Mouse (Mus musculus): ENCODE data around the gene Phb2. TPM values are rescaled to one million over a fixed set of nuclear protein-coding genes. Genes with fewer than 3 reads are reported as not detected.
"Not testable (repeated sequence)": the region's sequence is repeated elsewhere in the genome, so short reads cannot be mapped to it uniquely, and the experiment has no call there.

The Phb2 gene
- polyA plus RNA-seq, 1 experiment from 2014 or later = 308 TPM

GRCm38 (mm10) chr6:124678769-124679168 is 33.4 kb upstream of the Phb2 start:
- TF ChIP-seq CTCF (IDR thresholded peaks at IDR 0.05; ENCODE audit: low read depth) = no peak
- TF ChIP-seq EP300 (IDR thresholded peaks at IDR 0.05; ENCODE audit: low read depth) = no peak
- Histone ChIP-seq H3K9me3 (ENCODE audit: low read length) (no peaks in the 10 kb centered on the region), H3K27ac (ENCODE audit: low read depth) (peak overlapping the region; percentile 39; the same call in 1 of the 2 replicates), H3K4me3 (ENCODE audit: low read depth, low read length) (no peak overlapping the region), H3K27me3 (ENCODE audit: insufficient read depth, low read length) (no peaks in the 10 kb centered on the region), H3K9ac (replicated peaks) (no peak overlapping the region), H3K4me2 (ENCODE audit: low read depth, low read length) (no peak overlapping the region), H3K4me1 (ENCODE audit: insufficient read depth) (peaks cover 29% of the 10 kb centered on the region), H3K36me3 (replicated peaks; ENCODE audit: insufficient read depth, low read length) (peaks cover 9% of the 10 kb centered on the region)
- no peak for ATAC-seq
- 72% methylated on average over 7 of the region's 7 CpGs for WGBS (ENCODE audit: insufficient replicate concordance)
- no peak for DNase-seq

DNA sequence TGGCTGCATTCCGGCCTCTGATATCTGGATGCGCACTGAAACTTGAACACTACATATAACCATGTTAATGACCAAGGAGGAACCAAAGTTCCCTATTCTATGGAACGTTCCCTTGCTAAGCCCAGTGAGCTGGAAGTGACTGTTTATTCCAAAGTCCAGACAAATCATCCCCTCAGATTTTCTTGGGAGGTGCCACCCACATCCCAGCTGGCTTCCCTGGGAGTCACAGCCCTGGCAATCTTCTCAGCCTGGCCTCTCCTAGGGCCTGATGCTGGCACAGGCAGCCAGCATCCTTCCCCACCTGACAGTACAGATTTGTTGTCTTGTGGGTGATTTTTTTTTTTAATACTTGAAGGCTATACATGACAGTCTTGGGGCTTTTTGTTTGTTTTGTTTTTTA is 32.6 kb upstream of the Phb2 start:
- H3K27me3 ChIP-seq (ENCODE audit: insufficient read depth, low read length) = no peaks in the 10 kb centered on the region
- TF ChIP-seq CTCF (IDR thresholded peaks at IDR 0.05; ENCODE audit: low read depth) = no peak
- no peak for TF ChIP-seq EP300 (IDR thresholded peaks at IDR 0.05; ENCODE audit: low read depth)
- H3K27ac ChIP-seq (ENCODE audit: low read depth) = 0 out of 2 replicates have a peak overlapping the region, but pooled peaks have one; percentile 6
- peaks cover 35% of the 10 kb centered on the region for H3K4me1 ChIP-seq (ENCODE audit: insufficient read depth)
- no peak for DNase-seq
- H3K4me3 ChIP-seq (ENCODE audit: low read depth, low read length) = no peak overlapping the region
- H3K36me3 ChIP-seq (replicated peaks; ENCODE audit: insufficient read depth, low read length) = peaks cover 3% of the 10 kb centered on the region; the same call in 1 of the 2 replicates
- no peak overlapping the region for H3K9ac ChIP-seq (replicated peaks)
- 95% methylated on average over 3 of the region's 3 CpGs for WGBS (ENCODE audit: insufficient replicate concordance)
- no peak for ATAC-seq
- H3K4me2 ChIP-seq (ENCODE audit: low read depth, low read length) = no peak overlapping the region
- no peaks in the 10 kb centered on the region for H3K9me3 ChIP-seq (ENCODE audit: low read length)

DNA sequence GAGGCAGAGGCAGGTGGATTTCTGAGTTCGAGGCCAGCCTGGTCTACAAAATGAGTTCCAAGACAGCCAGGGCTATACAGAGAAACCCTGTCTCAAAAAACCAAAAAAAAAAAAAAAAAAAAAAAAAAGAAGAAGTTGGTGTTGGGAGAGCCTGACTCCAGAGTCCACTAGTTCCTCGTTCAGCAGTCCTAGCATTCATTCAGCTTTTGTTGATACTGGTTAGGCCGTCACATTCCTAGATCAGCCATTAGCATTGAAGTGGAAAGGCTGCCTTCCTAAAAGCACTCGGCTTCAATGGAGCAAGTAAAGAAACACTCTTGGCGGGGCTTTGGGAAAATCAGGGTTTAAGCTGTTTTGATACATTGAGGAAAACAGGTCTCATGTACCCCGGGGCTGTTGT is 29.8 kb upstream of the Phb2 start:
- H3K36me3 ChIP-seq (replicated peaks; ENCODE audit: insufficient read depth, low read length); H3K9ac ChIP-seq (replicated peaks); H3K4me2 ChIP-seq (ENCODE audit: low read depth, low read length); ATAC-seq; H3K4me3 ChIP-seq (ENCODE audit: low read depth, low read length); H3K9me3 ChIP-seq (ENCODE audit: low read length); H3K27me3 ChIP-seq (ENCODE audit: insufficient read depth, low read length); DNase-seq: not testable (repeated sequence)
- peak overlapping the region; percentile 36; the same call in 1 of the 2 replicates for H3K27ac ChIP-seq (ENCODE audit: low read depth)
- 57% methylated on average over 6 of the region's 6 CpGs for WGBS (ENCODE audit: insufficient replicate concordance)
- H3K4me1 ChIP-seq (ENCODE audit: insufficient read depth) = peaks cover 42% of the 10 kb centered on the region

DNA sequence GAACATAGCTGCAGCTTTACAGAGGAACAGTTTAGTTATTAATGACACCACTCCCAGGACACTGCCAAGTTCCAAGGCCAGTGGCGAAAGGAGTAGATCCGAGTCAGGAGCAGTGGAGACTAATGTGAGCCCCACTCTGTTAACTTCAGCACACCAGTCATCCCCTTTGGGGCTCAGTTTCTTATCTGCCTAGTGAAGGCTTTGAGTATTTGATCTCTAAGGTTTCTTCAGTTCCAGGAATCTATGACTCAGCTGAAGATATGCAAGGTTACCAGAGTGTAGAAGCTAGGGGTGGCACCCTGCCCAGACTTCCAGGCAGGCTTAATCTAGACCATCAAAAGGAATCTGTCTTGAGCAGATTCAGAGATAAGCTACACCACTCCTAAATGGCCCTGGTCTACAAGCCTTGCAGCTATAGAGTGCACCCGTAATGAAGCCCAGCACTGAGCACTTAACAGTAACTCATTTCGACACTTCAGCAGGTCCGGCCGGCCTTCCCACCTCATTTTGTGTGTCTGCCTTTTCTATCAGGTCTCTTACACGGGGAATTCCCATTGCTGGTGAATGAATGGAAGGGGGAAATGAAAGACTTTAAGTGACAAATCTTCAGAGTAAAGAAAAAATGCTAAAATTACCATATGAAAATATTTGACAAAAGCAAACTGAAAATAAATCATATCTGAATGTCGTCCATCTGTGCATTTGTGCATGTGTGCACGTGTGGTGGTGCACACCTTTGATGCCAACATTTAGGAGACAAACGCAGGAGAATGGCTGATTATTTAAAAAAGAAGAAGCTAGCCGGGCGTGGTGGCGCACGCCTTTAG is 28.3 kb upstream of the Phb2 start:
- WGBS (ENCODE audit: insufficient replicate concordance) = 56% methylated on average over 14 of the region's 14 CpGs
- TF ChIP-seq CTCF (IDR thresholded peaks at IDR 0.05; ENCODE audit: low read depth) (no peak), EP300 (IDR thresholded peaks at IDR 0.05; ENCODE audit: low read depth) (peak; percentile 80)
- no peak overlapping the region for H3K9ac ChIP-seq (replicated peaks)

DNA sequence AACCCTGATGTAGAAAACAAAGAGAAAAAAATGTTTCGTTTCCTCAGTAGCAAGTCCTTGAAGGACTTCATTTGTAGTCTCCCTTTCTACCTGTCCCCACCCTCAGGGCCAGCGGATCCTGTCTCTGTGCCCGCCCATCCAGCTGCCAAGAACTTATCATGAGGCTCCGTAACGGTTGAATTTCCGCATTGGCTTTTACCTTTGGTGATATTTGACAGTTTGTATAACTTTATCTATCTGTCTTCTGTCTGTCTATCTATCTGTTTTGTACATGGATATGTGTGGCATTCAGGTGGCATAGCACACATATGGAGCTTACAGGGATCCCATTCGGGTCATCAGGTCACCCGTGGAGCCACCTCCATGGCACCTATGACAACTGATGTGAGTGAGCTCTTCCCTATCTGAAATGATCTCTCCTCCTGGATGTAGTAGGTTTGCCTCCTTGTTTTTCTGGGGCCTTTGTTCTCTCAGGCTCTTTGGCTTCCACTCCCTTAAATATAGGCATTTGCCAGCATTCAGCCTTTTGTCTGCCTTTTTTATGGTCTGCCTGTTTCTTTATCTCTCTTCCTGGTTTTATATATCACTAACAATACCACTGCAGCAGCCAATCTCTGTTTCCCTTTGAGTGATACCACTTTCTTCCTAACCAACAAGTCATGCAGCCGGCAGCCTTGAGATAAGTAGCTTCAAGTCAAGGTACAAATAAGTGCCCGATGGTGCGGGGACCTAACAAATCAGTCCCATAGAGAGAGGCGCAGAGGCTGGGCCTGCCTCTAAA is 26.3 kb upstream of the Phb2 start:
- Histone ChIP-seq H3K9me3 (ENCODE audit: low read length) (no peaks in the 10 kb centered on the region), H3K4me1 (ENCODE audit: insufficient read depth) (peaks cover 55% of the 10 kb centered on the region), H3K36me3 (replicated peaks; ENCODE audit: insufficient read depth, low read length) (no peaks in the 10 kb centered on the region), H3K4me2 (ENCODE audit: low read depth, low read length) (no peak overlapping the region; the same call in 1 of the 2 replicates), H3K27me3 (ENCODE audit: insufficient read depth, low read length) (no peaks in the 10 kb centered on the region), H3K4me3 (ENCODE audit: low read depth, low read length) (no peak overlapping the region), H3K27ac (ENCODE audit: low read depth) (no peak overlapping the region), H3K9ac (replicated peaks) (no peak overlapping the region)
- peak; percentile 69; the same call in 1 of the 2 replicates for TF ChIP-seq EP300 (IDR thresholded peaks at IDR 0.05; ENCODE audit: low read depth)
- no peak for TF ChIP-seq CTCF (IDR thresholded peaks at IDR 0.05; ENCODE audit: low read depth)
- DNase-seq (no peak), ATAC-seq (no peak)
- 67% methylated on average over 12 of the region's 12 CpGs for WGBS (ENCODE audit: insufficient replicate concordance)

More for the DNA sequence above, 28.3 kb upstream of the Phb2 start:
- H3K4me2 ChIP-seq (ENCODE audit: low read depth, low read length) = peak overlapping the region; percentile 27
- DNase-seq (no peak), ATAC-seq (peak; percentile 40)
- H3K9me3 ChIP-seq (ENCODE audit: low read length) = no peaks in the 10 kb centered on the region
- no peaks in the 10 kb centered on the region for H3K27me3 ChIP-seq (ENCODE audit: insufficient read depth, low read length)
- peaks cover 51% of the 10 kb centered on the region for H3K4me1 ChIP-seq (ENCODE audit: insufficient read depth)
- no peak overlapping the region for H3K4me3 ChIP-seq (ENCODE audit: low read depth, low read length)
- H3K27ac ChIP-seq (ENCODE audit: low read depth) = peak overlapping the region; percentile 36
- no peaks in the 10 kb centered on the region for H3K36me3 ChIP-seq (replicated peaks; ENCODE audit: insufficient read depth, low read length)

- 71% methylated on average over 1 of the region's 1 CpGs for WGBS (ENCODE audit: insufficient replicate concordance)
- Histone ChIP-seq H3K27ac (ENCODE audit: low read depth) (0 out of 2 replicates have a peak overlapping the region, but pooled peaks have one; percentile 34), H3K4me1 (ENCODE audit: insufficient read depth) (peaks cover 59% of the 10 kb centered on the region)
- not testable (repeated sequence) for H3K27me3 ChIP-seq (ENCODE audit: insufficient read depth, low read length); H3K4me3 ChIP-seq (ENCODE audit: low read depth, low read length); H3K9ac ChIP-seq (replicated peaks); ATAC-seq; H3K4me2 ChIP-seq (ENCODE audit: low read depth, low read length); H3K9me3 ChIP-seq (ENCODE audit: low read length); H3K36me3 ChIP-seq (replicated peaks; ENCODE audit: insufficient read depth, low read length); DNase-seq
- TF ChIP-seq CTCF (IDR thresholded peaks at IDR 0.05; ENCODE audit: low read depth) = peak; percentile 48
Observed at GRCm38 (mm10) chr6:124686644-124687043, 25.5 kb upstream of the Phb2 start.

Measured in liver, postnatal 0 days (tissue).